Mouse (Mus musculus): ENCODE measurements around the gene Vps26b.
A peak's percentile ranks its signal among the peaks of the same experiment; 100 is the strongest.

Gene Vps26b

DNA sequence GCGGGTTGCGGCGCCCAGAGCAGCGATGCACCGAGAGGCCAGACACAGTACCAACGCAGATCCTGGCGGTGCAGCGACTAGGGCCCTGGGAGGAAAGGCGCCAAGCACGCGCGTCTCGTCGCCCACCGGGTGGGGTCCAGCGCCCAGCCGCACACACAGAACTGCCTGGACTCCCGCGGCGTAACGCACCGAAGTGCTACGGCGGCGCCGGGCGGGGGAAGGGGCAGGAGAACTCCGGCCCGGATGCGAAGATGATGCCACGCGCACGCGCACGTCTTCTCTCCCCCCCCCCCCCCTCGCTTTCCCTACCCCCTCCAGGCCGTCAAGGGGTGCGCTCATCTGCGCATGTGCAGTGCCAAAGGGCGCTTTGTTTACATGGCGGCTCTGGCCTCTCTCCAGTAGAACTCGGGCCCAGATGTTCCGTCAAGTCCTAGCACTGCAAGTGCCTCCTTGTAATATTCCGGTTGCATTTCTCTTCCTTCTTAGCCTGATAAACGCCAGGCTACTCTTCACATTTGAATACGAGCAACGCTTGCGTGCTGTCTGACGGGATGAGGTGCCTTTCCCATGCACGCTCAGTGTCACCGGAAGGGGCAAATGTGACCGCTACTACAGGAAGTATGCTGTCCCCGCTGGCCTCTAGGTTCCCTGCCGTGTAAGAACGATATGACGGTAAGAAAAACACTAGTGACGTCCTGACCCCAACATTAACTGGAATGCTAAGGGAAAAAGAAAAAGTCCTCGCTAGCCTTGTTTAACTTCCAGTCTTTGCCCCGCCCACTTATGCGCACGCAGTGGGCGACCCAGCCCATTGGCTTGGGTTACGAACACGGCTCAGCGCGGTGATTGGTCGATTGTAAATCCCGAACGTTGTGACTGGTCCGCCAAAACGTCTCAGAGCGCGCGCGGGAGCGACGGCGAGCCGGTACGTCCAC is at the start of gene Vps26b, which contains the start of gene Ncapd3:
Gene Vps26b, minus strand, starts transcription at position 238 of the 935 bp plus-strand sequence.
Gene Ncapd3, plus strand, starts transcription at position 348 of the 935 bp plus-strand sequence.
- peak; percentile 97 to 99 for DNase-seq

GRCm38 (mm10) chr9:27075812-27076211 is 45.9 kb upstream of the Vps26b start:
- DNase-seq: no peak

GRCm38 (mm10) chr9:27074677-27075076 is 44.8 kb upstream of the Vps26b start:
- no peak for DNase-seq

GRCm38 (mm10) chr9:27070895-27071294 is 41.0 kb upstream of the Vps26b start:
- DNase-seq: no peak

- DNase-seq: no peak
These were observed 28.5 kb upstream of the Vps26b start for GRCm38 (mm10) chr9:27058341-27058740.

- no peak for DNase-seq
These were observed 19.6 kb upstream of the Vps26b start for GRCm38 (mm10) chr9:27049492-27049891.

GRCm38 (mm10) chr9:27043892-27044291 is 14.0 kb upstream of the Vps26b start:
- DNase-seq: no peak

DNA sequence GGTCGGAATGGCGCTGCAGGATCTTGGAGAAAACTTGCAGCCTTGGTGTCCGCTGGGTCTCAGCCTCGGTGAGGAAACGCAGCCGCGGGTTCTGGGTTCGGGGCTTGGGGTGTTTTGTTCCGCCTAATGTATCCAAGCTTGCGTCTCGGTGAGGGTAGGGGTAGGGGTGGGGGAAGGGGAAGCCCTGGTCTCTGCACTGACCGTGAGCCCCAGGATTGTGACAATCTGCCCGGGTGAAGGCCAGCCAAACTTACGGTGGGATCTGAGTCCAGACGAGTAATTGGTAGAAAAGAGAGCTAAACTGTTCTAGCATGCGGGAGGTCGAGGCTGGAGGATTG is 867 bp upstream of the Vps26b start:
- DNase-seq: no peak

DNA sequence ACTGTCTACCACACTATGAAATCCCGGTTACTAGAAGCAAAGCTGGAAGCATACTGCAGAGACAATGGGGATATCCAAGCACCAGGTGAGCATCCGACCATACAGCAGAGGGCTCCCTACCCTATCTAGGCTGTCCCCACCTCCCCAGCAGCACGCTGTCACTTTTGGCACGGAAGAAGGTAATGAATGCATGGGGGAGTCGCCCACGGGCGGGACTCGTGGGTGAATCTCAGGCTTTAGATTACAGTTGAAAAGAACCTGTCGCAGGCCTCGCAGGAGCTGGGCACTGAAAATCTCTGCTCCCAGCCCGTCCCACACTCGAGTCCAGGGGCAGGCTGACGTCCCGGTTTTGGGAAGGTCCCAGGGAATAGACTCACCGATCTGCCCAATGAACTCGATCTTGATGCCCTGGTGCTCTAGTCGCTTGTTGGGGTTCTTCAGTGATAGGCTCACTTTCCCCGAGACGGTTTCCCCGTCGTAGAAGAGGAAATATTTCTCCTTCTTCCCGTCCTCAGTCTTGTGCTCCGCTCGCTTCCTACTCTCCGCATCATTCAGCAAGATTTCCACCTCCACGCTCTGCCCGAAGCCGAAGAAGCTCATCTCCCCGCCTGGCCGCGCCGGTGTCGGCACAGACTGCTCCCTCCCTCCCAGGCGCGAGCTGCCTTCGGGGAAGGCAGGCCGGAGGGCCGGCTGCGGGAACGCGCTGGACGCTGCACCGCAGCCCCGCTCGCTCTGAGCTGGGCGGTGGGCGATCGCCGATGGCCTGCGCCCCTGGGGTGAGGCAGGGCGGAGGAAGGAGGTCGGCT is 640 bp downstream of the Vps26b start:
- DNase-seq: peak; percentile 57 to 61

DNA sequence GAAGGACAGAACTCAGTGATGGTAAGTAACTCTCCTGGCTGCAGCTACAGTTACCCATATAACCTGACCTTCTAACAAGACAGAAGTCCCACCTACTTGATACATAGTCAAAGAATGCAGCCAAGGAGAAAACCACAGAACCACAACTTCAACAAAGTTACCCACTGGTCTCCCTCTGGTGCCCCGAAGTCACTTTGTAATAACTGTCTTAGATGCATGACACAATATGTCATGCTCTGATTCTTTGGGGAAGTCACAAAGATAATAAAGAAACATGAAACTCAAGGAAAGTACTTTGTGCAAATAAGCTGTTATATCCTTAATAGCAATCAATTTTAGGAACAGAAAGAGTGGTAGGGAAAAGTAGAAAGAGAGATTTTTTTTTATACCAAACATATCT is 3.2 kb downstream of the Vps26b start:
- DNase-seq: no peak

- DNase-seq: no peak
These were observed 6.2 kb downstream of the Vps26b start for GRCm38 (mm10) chr9:27023681-27024080.

GRCm38 (mm10) chr9:27018961-27019360 is 10.9 kb downstream of the Vps26b start:
- DNase-seq: no peak

DNA sequence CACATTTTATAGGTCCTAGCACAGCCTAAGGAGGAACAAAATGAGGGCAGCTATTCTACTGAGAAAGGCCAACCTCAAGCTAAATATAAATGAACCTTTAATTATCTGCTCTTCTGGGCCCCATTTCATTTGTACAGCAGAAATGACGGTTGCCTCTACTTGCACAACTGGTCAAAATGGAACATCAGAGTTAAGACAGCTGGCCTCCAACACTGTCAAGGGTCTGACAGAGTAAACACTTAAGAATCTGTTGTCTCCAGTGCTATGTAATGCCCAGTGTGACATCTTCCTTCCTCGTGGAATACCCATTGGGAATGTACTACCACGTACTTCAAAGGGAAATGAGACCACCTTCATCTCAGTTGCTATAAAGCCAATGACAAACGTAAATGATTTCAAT is 18.3 kb downstream of the Vps26b start:
- no peak for DNase-seq

GRCm38 (mm10) chr9:27009231-27009630 is 20.6 kb downstream of the Vps26b start:
- no peak for DNase-seq

GRCm38 (mm10) chr9:27006866-27007265 is 23.0 kb downstream of the Vps26b start:
- DNase-seq: no peak

DNA sequence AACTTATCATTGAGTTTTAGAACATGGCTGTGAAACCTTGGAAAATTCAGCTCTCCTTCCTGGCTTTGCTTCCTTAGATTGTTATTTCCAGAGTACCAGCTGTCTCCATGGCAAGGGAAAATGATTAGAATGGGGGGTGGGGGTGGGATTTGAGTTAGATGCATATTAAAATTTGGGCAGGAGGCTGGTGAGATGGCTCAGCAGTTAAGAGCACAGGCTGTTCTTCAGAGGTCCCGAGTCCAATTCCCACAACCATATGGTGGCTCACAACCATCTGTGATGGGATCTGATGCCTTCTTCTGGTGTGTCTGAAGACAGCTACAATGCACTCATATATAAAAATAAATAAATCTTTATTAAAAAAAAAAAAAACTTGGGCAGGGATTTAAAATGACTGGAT is 23.9 kb downstream of the Vps26b start:
- no peak for DNase-seq

GRCm38 (mm10) chr9:27005231-27005630 is 24.6 kb downstream of the Vps26b start:
- no peak for DNase-seq

DNA sequence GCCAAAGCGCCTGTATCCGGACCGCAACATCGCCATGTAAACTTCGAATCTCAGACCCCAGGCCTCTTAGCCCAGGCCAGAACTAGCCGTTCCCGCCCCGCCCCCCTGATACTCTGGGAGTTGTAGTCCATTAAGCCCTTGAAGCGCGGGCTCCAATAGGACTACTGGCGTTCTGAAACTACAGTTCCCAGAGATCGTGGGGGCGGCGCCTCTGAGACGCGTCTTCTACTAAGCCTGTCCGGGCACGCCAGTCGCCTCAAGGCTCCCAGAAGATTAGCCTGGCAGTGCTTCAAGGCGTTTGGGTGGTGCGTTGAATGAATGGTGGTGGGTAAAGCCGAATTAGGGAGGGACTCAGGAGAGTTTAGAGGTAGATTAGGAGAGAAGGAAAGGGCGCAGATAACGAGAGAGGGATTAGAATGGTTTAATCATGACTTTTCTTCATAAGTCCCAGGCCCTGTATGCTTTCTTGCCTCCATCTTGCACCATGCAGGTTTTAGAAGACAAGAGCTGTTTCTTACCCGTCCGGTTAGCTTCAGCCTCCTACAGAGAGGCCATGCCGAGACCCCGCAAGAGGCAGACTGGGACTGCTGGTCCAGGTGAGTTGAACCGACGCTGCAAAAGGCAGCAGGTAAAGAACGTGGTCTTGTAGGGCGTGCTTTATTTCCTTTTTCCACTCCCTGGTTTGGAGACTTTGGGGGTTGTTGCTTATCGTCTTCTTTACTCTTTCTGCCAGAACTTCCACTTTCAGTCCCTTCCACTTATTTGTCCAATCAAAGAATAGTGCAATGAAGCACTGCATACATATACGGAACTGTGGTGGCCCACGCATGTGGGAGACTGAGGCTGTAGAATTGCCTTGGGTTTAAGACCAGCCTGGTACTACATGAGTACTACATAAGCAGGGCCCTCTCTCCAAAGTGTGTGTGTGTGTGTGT is 30.1 kb downstream of the Vps26b start, which contains the start of the genes Acad8 and Thyn1:
Gene Acad8, minus strand, starts transcription at position 106 of the 935 bp plus-strand sequence.
Gene Thyn1, plus strand, starts transcription at position 250 of the 935 bp plus-strand sequence.
- DNase-seq: peak; percentile 97 to 98

- no peak for DNase-seq
These were observed 31.0 kb downstream of the Vps26b start for GRCm38 (mm10) chr9:26998669-26999460.

GRCm38 (mm10) chr9:26997501-26997900 is 32.4 kb downstream of the Vps26b start:
- DNase-seq: no peak

GRCm38 (mm10) chr9:26997062-26997461 is 32.8 kb downstream of the Vps26b start:
- DNase-seq: no peak
